Mouse (Mus musculus) heart, adult 10 weeks (tissue): ENCODE measurements around the gene Habp2. TPM values are rescaled to one million over a fixed set of nuclear protein-coding genes. Genes with fewer than 3 reads are reported as not detected.

ENCODE experiments used
- polyA plus RNA-seq: library from polyadenylated mRNA; stranded (reverse); fragments of 350-450 nt; fragmentation: Illumina TruSeq; extraction: RNeasy Lipid Tissue Mini Kit (QIAGEN cat#74804); gene quantifications from one replicate; pipeline ENCODE4 v1.2.3, GENCODE M21; 2014; ENCODE audit warnings: low read depth, low replicate concordance

Habp2 gene
- polyA plus RNA-seq: not detected

GRCm38 (mm10) chr19:56286866-56287265 lies at the start of gene Habp2:
Gene Habp2, plus strand, starts transcription at chr19:56287137.

Other genes with a start within 250 kb of the Habp2 start
- gene Nrap, start 102.9 kb downstream of the Habp2 start, polyA plus RNA-seq: 226 TPM
- 14.7 TPM for gene Casp7, start 110.0 kb downstream of the Habp2 start, polyA plus RNA-seq
- not detected for gene Plekhs1, start 174.5 kb downstream of the Habp2 start, polyA plus RNA-seq